Mouse (Mus musculus) ZHBTc4 (cell line): ENCODE measurements around the gene Poc1a.

Source experiments
- DNase-seq: peaks from one replicate; pipeline ENCODE4 v3.0.0-alpha.2; 2011; ENCODE audit warnings: low read depth, low spot score

Gene Poc1a

DNA sequence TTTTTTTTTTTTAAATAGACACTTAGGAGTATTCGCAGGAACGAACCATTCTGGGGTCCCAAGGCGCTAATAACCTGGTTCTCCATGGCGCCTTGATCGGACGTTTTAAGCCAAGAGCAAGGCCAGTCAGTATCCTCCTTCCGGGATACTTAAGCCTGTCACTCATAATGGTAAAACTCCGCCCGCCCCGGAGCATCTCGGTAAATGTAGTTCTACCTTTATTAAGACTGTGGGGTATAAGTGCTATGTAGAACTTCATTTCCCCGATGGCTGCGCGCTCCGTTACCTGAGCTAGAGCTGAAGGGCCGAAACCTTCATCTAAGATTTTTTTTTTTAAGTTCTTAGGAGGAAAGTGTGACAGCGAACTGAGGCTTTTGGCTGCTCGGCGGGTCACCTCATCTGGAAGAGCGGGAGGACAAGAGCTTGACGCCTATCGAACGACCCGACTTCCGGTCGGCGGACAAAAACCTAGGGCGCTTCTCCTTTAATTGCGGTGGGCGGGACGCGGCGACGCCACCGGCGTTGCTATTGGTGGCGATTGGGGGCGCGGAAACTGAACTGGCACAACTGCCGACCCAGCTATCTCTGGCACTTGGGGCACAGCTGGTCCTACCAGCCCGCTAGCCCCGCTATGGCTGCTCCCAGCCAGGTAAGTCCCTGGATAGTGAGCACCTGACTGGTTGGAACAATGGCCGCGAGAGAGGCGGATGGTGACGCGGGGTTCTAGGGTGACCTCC is at the start of gene Poc1a:
TSS of gene Poc1a (plus strand) at position 254 of the 737 bp plus-strand sequence.
- peak; percentile 95 for DNase-seq

DNA sequence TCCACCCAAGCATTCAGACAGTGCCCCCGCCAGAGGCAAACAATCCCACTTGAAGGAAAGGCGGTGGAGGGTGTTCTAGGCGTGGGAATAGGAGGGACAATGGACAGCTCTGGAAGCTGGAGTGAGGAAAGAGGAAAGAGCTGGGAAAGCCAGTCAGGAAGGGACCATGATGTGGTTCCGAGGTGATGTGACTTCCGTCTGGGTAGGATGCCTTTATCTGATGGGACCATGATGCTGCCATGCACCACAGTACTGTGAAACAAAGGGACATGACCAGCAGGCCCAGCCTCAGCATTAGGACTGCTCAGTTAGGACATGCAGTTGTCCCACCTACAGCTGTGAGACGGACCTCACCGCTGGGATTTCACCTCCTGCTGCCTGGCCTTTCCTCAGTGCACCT is 49.6 kb upstream of the Poc1a start:
- DNase-seq: no peak

DNA sequence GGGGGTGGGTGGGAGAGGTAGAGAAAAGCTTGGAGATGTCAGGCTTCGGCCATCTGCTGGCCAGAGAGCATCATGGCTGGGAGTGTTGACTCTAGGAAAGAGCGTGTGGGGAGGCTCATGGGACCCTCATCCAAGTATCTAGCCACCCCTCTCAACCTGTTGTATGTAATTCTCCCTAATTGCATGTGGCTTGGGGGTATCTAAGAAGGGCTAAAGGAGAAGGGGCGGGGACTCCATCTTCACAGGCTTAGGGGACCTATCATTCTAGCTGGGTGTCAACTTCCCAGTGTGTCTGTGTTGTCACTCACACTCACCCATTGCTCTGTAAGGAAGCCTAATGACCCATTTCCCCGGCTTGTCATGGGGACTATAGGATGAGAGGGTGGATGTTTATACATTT is 49.0 kb upstream of the Poc1a start:
- DNase-seq: no peak

DNA sequence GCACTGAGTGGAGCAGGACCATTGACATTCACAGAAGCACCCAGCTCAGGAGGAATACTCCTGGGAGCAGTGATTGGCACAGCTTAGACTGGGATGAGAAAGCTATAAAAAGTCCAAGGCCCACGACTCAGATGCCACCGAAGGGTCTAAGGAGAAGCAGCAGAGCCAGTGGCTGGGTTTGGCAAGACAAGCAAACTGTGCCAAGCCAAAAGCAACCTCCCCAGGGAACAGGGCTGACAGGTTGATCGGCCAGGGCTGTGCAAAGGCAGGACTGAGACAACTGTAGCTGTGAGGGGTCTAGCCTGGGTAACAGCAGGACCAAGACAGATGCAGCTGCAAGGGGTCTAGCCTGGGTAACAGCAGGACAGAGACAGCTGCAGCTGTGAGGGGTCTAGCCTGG is 47.9 kb upstream of the Poc1a start:
- DNase-seq: no peak

DNA sequence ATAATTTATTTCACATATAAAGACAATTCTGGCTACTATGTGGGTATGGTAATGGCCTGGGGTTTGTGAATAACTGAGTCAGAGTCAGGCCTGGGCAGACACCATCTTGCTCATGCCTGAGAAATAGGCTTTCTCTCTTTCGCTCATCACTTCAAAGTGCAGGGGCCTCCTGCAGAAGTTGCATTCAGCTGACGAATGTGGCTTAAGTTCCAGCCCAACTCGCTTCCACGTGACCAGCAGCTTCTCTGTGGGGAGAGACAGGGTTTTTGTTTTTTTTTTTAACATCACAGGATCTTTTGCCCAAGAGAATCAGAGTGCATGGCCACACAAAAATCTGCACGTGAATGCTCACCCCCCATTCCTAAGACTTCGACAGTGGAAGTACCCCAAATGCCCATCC is 46.9 kb upstream of the Poc1a start:
- DNase-seq: no peak

DNA sequence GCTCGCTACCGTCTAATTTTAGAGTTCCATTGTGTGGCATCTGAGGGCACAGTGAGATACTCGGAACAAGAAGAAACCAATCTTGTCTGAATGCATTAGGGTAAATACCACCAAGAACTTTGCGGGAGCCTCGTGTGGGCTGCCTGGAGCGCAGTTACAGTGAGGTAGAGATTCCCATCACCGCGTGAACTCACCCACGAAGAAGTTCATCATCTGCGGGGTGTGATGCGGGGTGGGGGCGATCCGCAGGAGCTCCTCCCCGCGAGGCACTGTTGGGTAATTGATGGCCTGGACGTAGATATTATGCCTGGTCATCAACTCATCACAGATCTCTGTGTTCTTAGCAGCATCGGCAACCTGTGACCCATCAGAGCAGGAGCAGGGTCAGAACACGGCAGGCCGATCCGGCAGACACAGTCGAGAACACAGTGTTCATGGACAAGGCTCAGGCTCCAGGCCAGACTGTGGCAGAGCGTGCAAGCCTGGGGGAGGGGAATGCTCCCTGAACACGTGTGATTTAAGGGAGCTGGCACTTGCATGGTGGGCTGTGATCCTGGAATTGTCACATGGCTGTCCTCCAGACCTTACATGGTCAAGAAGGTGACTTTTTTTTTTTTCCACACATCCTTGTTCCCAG is 45.5 kb upstream of the Poc1a start:
- no peak for DNase-seq

DNA sequence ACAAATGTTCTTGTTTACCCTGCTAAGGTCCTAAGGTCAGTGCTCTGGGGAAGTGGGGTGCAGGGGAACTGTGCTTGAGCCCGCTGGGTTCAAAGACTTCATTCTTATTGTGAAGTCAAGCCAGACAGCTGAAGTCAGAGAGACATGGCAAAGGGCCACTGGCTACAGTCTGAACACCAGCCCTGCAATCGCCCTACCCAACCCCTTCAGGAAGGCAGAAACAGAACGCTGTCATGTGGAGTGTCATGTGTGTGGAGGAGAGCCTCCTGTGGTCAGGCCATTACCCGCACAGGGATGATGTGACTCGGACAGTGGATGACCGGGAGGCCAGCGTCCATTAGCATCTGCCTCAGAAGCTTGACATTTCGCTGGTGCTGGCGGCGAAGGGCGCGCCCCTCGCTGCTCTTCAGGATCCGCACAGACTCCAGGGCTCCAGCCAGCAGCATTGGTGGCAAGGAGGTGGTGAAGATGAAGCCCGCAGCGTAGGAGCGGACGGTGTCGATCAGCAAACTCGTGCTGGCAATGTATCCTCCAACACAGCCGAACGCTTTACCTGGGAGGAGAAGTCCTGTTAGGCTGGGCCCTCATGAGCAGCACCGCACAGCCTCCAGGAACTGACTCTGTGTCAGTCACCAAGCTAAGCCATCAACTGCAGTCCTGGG is 44.6 kb upstream of the Poc1a start:
- DNase-seq: no peak

DNA sequence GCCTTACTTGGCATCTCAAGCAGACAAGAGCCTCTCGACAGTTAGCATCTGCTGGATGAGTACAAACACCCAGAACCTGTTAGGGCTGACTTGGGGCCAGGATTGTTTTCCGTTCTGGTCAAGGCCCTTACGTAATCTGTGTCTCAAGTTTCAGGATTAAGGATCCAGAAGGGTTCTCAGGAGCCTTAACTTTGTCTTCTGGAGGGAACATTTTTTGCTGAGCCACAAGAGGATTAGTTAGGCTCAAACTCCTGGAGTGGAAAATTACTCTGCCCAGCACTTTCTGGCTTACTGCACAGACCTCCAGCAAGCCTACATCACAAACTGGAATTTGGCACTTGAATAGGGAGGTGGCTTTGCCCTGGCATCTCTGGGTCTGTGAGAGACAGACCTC is 44.0 kb upstream of the Poc1a start:
- no peak for DNase-seq

DNA sequence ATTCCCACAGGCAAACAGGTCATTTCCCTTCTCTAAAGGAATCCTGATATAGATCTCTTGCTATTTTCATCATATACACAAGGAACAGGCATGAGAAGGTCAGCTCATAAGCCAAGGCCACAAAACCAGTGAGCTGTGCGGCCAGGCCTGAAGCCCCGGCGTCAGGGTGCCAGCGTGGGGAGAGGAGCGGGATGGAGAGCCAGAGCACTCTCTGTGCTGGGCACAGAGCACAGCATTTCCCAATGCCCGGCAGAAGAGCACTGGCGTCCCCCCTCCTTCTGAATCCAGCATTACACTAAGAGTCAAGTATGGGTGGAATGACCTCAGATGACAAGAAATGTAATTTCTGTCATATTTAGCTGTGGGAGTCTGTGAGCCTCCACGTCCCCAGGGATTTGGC is 43.5 kb upstream of the Poc1a start:
- DNase-seq: no peak

DNA sequence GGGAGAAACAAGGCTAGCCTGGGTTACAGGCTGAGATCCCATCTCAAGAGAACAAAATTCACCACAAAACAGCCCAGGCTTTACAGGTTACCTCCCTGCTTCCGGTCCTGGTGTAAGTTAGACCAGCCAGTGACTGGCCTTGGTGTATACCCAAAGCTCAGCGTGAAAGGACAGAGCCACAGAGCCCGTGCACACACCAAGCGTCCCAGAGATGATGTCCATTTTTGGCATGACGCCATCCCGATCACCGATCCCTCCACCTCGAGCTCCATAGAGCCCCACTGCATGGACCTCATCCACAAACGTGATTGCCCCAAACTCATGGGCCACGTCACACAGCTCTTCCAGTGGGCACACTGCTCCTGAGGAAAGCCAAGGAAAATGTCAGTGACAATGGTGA is 43.0 kb upstream of the Poc1a start:
- no peak for DNase-seq

DNA sequence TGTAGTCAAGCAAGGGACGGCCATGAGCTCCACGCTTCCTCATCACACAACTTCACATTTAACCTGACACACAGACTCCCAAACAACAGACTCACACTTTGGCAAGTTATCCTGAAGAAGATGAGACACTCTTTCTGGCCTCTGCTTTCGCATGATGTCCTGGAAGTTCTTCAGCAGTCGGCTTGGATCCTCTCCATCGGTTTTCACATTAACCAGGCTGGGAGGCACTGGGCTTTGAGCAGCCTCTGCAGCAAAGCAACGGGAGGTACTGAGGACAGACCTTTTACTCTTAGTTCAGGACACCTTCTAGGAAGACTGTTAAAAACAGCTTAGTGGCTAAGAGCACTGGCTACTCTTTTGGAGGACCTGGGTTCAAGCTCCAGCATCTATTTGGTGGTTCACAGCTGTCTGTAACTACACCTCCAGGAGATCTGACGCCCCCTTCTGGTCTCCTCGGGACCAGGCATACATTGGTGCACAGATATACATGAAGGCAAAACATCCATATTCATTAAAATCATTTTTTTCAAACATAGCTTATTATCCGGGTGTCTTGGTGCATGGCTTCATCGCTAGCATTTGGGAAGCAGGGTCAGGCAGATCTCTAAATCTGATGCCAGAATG is 39.2 kb upstream of the Poc1a start:
- no peak for DNase-seq

DNA sequence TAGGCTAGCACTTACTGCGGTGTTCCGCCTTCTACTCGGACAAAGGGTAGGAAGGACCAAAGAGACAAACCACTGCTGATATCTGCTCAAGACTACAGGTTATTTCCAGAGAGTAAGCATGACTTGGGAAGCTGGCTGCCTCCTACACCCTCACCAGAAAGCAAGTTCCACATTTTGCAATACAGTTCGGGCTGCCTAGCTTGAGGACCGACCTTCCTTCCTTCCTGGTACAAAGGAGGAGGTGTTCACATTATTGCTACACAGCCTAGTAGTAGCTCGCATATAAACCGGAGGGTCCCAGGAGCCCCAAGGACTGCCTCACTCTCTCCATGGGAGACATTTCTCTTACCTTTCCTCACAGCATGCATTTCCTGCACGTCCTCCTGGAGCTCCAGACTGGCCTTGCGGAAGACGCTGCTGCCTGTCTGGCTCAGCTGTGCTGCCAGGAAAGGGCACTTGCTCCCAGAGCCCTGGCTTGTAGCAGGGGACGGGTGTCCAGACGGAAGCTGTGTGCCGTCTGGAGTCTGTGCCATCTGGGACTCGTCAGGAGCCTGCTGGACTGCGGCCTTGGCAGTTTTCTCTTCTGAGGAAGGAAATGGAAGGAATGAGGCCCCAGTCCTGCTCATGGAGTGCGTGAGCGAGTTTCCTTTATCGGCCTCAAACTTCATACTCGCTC is 37.9 kb upstream of the Poc1a start:
- DNase-seq: no peak

DNA sequence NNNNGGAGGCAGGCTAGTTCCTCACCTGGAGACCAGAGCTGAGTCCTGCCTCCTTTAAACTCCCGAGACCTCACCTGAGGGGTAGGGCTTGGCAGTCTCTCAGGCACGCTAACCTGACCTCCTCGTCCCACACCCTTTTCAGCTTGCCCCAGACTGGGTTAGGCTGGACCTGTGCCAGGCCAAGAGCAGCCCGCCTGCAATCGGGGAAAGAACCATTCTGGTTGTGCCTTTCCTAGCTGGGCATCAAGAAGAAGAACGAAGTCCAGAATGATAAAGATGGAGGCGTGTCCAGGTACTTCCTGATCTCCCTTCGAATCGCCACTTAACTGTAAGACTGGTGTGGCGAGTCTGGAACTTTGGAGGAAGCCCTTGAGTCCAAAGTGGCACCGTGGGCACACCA is 31.3 kb upstream of the Poc1a start:
- no peak for DNase-seq

DNA sequence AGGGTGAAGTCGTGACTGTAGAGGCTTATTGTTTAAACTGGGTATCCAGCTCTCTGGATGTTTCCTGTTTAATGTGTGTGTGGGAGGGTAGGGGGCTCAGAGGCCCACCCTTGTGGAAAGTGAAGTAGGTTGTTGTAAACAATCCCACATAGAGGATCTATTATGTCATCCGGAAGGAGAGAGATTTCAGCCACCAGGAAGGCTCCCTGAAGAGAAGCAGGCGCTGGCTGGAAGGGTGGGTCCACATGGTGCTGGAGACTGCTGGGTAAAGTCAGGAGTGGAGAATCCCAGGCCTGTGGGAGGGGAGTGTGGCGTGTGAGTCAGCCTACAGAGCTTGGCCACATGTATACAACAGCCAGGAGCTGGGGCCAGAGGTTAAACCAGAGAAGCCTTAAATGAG is 30.6 kb upstream of the Poc1a start:
- DNase-seq: no peak

DNA sequence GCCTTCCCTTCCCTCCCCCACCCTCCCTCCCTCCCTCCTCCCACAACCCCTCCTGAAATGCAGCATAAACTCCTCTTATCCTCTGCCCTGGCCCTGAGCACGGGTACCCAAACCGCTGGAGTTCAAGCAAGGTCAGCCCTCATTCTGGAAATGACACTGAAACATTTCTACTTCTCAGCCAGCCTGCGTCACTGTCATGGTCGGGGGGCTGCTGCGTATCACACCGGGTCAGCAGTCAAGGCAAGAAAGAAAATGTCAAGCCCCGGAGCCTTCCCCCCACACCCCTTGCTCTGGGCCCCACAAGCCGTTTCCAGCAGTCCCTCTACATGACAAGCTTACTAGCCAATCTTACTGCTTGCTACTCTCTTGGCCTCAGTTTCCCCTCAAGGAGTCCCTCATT is 29.8 kb upstream of the Poc1a start:
- DNase-seq: no peak

DNA sequence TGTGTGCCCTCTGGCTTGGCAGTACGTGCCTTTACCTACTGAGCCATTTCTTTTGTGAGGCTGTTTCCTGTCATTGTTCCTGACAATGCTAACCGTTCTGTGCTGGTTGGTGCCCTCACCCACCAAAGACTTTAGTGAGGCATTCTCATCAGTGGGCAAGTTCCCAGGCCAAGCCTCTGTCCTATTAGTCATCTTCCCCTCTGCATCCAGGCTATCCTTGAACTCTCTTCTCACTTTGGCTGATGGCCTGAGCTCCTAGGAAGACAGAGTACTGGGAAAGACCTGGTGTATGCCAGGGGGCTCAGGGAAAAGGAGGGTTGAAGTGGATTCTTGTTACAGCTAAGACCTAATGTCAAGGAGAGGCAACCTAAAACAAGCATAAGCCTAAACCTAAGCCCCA is 26.9 kb upstream of the Poc1a start:
- no peak for DNase-seq

DNA sequence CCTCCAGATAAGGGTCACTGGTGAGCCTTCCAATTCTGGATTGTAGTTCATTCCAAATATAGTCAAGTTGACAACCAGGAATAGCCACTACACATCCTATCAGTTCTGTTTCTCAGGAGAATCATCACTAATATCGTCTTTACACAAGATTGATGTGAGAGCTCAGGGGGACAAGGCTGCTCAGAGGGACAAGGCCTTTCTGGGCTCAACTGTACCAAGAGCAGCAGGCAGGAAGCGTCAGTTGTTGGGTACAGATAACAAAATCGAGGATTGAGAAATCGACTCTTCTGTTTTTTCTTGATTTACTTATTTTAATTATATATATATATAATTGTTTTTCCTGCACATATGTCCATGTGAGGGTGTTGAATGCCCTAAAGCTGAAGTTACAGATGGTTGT is 22.4 kb upstream of the Poc1a start:
- DNase-seq: no peak

DNA sequence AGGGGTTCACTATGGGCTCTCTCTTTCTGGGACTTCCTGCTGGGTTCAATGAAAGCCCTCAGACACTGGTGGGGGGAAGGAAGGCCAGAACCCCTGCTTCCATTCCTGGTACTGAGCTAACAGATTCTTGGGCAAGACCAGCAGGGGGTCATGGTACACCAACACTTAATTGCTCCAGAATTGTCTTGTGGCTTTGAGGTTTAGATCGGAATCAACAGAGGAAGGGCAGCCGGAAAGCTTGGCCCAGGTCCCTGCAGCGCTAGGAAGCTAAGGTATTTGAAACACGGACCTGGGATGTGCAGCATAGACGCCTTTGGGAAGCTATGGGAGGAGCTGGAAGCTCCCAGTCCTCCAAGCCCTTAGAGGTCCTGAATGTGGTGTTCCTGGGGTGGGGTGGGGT is 21.9 kb upstream of the Poc1a start:
- peak; percentile 33 for DNase-seq

DNA sequence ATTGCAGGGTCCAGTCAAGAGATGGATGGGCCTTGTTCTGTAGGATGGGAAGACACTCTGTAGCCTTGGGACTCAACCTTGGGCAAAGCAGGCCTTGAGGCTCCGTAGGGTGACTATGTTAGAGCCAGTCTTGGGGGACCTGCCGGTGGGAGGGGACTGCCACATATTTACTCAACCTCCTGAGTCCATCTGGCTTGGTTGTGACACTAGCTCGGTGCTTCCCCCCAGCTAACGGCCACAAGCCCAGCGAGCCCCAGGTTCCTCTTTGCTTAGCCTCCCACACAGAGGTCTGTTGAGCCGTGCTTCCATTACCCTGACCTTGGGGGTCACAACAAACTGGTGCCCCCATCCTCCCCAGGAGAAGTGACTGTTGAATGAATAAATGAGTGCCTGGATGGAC is 19.8 kb upstream of the Poc1a start:
- DNase-seq: no peak

DNA sequence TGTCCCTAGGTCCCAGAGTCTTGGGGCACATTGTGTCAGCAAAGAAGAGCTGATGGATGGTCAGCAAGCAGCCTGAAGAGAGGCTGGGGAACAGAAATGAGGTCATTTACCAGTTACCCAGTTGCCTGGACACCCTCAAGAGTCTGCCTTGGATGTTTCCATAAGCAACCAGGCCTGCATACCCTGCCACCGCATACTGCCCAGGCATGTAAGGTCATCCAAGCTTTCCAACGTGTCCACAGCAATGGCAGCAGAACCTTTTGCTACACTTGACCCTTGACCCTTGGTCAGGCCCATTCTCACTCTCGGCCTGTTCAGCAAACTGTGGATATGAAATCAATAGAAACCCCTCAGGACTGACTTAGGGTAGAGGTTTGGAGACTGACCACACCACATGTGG is 19.4 kb upstream of the Poc1a start:
- DNase-seq: no peak

DNA sequence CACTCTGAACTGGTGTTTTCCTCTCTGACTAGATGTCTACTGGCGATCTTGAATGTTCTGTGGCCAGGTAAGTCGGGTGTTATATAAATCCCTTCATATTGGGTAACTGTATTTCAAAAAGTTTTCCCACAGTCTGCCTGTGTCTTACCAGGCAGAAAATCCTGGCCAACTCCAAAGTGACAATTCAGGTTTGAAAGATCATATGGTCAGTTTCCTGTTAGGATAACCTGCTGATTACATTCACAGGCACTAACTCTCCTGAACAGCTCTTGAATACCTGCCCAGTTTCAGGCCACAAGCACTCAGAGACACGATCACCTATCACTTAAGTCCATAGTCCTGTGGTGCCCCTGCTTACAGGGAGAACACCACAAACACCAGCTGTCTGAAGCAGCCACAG is 18.8 kb upstream of the Poc1a start:
- DNase-seq: no peak

DNA sequence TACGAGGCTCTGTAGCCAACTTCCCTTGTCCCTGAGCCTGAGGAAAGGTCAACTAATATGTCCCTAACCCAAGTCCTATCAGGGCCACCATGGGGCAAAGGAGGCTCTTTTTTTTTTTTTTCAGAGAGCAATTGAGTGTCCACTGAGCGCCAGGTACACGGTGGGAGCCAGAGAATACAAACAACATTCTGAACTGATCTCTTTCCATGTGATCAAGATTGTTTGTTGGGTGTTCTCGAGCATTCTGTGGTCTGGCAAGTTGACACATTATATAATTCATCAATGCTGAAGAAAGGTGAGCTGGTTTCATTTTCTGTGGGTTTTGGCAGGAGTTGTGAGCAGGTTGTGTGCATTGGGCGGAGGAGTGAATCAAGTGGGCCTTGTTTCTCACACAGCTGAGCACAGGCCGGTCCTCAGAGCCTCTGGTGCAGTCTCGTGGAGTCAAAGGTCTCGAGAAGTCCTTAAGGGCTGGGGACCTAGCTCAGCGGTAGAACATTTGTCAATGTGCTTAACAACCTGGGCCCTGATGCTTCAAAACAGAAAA is 17.4 kb upstream of the Poc1a start:
- DNase-seq: no peak
